Mouse (Mus musculus) heart, adult 2 months (tissue): ENCODE data around the gene Rragd.

ENCODE experiments used
- CTCF ChIP-seq: fragments of 200-600 bp; IDR thresholded peaks from 2 replicates; pipeline ENCODE4 v1.8.1; 2022; ENCODE audit warnings: antibody characterized with exemption, mild to moderate bottlenecking, moderate library complexity
- EP300 ChIP-seq: fragments of 200-500 bp; IDR thresholded peaks from 2 replicates; pipeline ENCODE4 v1.6.1; 2011; ENCODE audit warnings: low read depth, low read length, control low read depth; ENCODE audit not compliant: insufficient read depth
- POLR2A ChIP-seq: fragments of 200-500 bp; IDR thresholded peaks from 2 replicates; pipeline ENCODE4 v1.6.1; 2011; ENCODE audit warnings: mild to moderate bottlenecking, low read depth, low read length, control low read depth; ENCODE audit not compliant: insufficient read depth

DNA sequence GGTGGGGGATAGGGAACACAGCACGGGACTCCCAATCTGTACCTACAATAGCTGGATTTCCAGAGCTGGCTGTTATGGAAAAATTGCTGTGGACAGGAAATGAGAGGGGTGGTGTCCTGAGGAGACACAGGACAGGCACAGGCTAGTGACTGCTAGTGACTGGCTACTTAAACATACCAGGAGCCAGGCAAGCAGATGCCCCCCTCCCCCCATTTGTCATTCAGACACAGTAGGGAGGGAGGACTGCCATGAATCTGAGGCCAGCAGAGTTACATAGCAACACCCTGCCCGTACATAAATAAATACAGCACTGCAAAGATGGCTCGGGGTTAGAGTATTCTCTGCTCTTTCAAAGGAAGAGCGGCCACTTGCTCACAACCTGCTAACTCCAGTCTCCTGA lies 35.2 kb upstream of the Rragd start:
- TF ChIP-seq CTCF (no peak), POLR2A (no peak), EP300 (no peak)
